Mouse (Mus musculus): ENCODE results near the gene Bnip2.

GRCm38 (mm10) chr9:69985526-69985925, 3.7 kb upstream of the Bnip2 start:
- TF ChIP-seq CTCF (IDR thresholded peaks at IDR 0.05; ENCODE audit: low read depth, low read length), result no peak
- TF ChIP-seq POLR2A (IDR thresholded peaks at IDR 0.05; ENCODE audit: extremely low read depth, insufficient read depth, low read length), result no peak
